ENCODE assay signal across 8 mouse cellular contexts in the genomic region with DNA sequence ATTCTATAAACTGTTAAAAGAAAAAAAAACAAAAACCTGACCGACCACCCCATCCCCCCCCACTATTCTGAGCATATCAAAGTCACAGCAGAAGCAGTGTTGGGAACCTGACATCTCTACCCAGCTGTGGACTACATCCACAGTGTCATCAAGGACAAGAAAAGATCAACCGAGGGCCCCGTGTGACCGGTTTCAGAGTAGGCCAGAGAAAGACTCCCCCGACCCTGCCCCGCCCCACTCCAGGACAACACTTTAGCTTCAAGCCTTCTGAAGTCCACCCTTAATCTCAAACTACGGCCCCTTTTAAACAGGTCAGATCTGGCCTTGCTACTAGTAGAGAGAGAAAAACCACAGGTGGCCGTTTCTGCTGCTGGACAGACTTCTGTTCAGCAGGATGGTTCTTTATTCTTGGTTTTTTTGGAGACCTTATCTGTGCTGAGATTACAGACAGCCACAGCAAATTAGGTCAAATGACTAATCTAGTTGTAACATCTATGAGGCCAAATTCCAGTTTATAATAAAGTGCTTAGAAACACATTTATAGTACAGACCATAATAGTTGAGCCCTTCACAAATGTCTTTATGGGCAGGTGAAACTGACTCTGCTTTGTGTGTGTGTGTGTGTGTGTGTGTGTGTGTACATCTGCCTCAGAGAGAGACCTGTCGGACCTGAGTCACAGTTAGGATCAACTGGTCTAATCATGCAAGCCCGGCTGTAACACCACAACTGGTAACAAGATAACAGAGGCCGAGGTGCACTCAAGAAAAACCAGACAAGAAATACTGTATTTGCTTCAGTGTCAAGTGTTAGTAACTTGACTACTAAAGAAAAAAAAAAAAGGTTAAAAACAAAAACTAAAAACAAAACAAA. TPM values are rescaled to one million over a fixed set of nuclear protein-coding genes. Genes with fewer than 3 reads are reported as not detected.
DNase-seq lines count a peak whose midpoint lies in the region; ATAC-seq lines count a peak whose summit lies in the region.

No protein-coding gene starts in this region.

- peak overlapping the region; percentile 100 for H3K4me3 ChIP-seq in lung, embryonic 16.5 days (ENCODE audit: low read length)
- peak overlapping the region; percentile 94 for H3K4me3 ChIP-seq in erythroblast, embryonic 14.5 days (replicated peaks)
- H3K4me3 ChIP-seq in intestine, embryonic 14.5 days (ENCODE audit: low read depth, low read length): peak overlapping the region; percentile 100
- peak overlapping the region; percentile 98 for H3K4me3 ChIP-seq in midbrain, embryonic 12.5 days

- H3K9me3 ChIP-seq in lung, embryonic 16.5 days (ENCODE audit: control insufficient read depth, low read length): no peaks in the 10 kb centered on the region
- H3K9me3 ChIP-seq in erythroblast, embryonic 14.5 days (ENCODE audit: control insufficient read depth, low read length): no peaks in the 10 kb centered on the region
- H3K9me3 ChIP-seq in intestine, embryonic 14.5 days (ENCODE audit: control insufficient read depth, low read length): no peaks in the 10 kb centered on the region
- H3K9me3 ChIP-seq in midbrain, embryonic 12.5 days: no peaks in the 10 kb centered on the region

- peaks cover 9% of the 10 kb centered on the region; the same call in 1 of the 2 replicates for H3K36me3 ChIP-seq in lung, embryonic 16.5 days (ENCODE audit: control insufficient read depth, insufficient read depth, low read length)
- peaks cover 50% of the 10 kb centered on the region for H3K36me3 ChIP-seq in erythroblast, embryonic 14.5 days (ENCODE audit: control insufficient read depth)
- H3K36me3 ChIP-seq in intestine, embryonic 14.5 days (ENCODE audit: control insufficient read depth, insufficient read depth, low read length): peaks cover 61% of the 10 kb centered on the region
- 0 out of 2 replicates have a peak, but pooled peaks cover 6% of the 10 kb centered on the region for H3K36me3 ChIP-seq in midbrain, embryonic 12.5 days

- peaks cover 35% of the 10 kb centered on the region for H3K4me1 ChIP-seq in lung, embryonic 16.5 days (replicated peaks; ENCODE audit: control insufficient read depth, insufficient read depth, low read length)
- peaks cover 82% of the 10 kb centered on the region for H3K4me1 ChIP-seq in erythroblast, embryonic 14.5 days (ENCODE audit: control insufficient read depth)
- H3K4me1 ChIP-seq in intestine, embryonic 14.5 days (replicated peaks; ENCODE audit: control insufficient read depth, insufficient read depth, low read length): peaks cover 42% of the 10 kb centered on the region
- H3K4me1 ChIP-seq in midbrain, embryonic 12.5 days: peaks cover 63% of the 10 kb centered on the region

- peak overlapping the region; percentile 59 for H3K27ac ChIP-seq in lung, embryonic 16.5 days (ENCODE audit: low read length)
- H3K27ac ChIP-seq in intestine, embryonic 14.5 days (ENCODE audit: low read depth): peak overlapping the region; percentile 80
- no peak overlapping the region for H3K27ac ChIP-seq in midbrain, embryonic 12.5 days (replicated peaks)

- no peaks in the 10 kb centered on the region for H3K27me3 ChIP-seq in lung, embryonic 16.5 days (ENCODE audit: control insufficient read depth, insufficient read depth, low read depth, low read length)
- no peaks in the 10 kb centered on the region for H3K27me3 ChIP-seq in erythroblast, embryonic 14.5 days (ENCODE audit: control insufficient read depth)
- no peaks in the 10 kb centered on the region for H3K27me3 ChIP-seq in intestine, embryonic 14.5 days (replicated peaks; ENCODE audit: control insufficient read depth, insufficient read depth, low read length)
- H3K27me3 ChIP-seq in midbrain, embryonic 12.5 days: no peaks in the 10 kb centered on the region

- DNase-seq in lung, postnatal 14 days: no peak
- DNase-seq in intestine, embryonic 14.5 days (ENCODE audit: low spot score): no peak
- DNase-seq in thymus, postnatal 25 days: no peak

- ATAC-seq in lung, embryonic 16.5 days (ENCODE audit: low read depth): no peak
- no peak for ATAC-seq in intestine, embryonic 14.5 days (replicated peaks; ENCODE audit: low FRiP score, low TSS enrichment, low read depth)
- ATAC-seq in midbrain, embryonic 12.5 days (ENCODE audit: low FRiP score, low read depth): no peak
- ATAC-seq in inflammation-experienced regulatory T-cells, adult 6 months: no peak
- no peak for ATAC-seq in monocyte, adult 5-6 weeks (replicated peaks; ENCODE audit: insufficient number of reproducible peaks, low FRiP score, low TSS enrichment, poor library complexity, severe bottlenecking)

- H3K9ac ChIP-seq in lung, embryonic 16.5 days (ENCODE audit: low read length): peak overlapping the region; percentile 100
- H3K9ac ChIP-seq in intestine, embryonic 14.5 days (ENCODE audit: low read length): peak overlapping the region; percentile 100
- peak overlapping the region; percentile 43 for H3K9ac ChIP-seq in midbrain, embryonic 12.5 days (replicated peaks)

- H3K4me2 ChIP-seq in lung, embryonic 16.5 days (ENCODE audit: low read depth, low read length): peak overlapping the region; percentile 94
- H3K4me2 ChIP-seq in intestine, embryonic 14.5 days (ENCODE audit: low read length): peak overlapping the region; percentile 95
- peak overlapping the region; percentile 95 for H3K4me2 ChIP-seq in midbrain, embryonic 12.5 days (replicated peaks)

- WGBS in lung, embryonic 16.5 days: 4% methylated on average over 11 of the region's 11 CpGs
- WGBS in intestine, embryonic 14.5 days: 8% methylated on average over 11 of the region's 11 CpGs
- WGBS in midbrain, embryonic 12.5 days: 30% methylated on average over 11 of the region's 11 CpGs

RNA-seq across cellular contexts. Expression of gene Irf2bp2, which starts 4.9 kb away (rescaled TPM):
- polyA plus RNA-seq in lung, embryonic 16.5 days (2015; fragmentation: Nextera tagmentation; extraction: Ambion mirVana): 11.7 and 12.8 TPM in 2 replicates
- 1.2 and 1.3 TPM in 2 replicates for polyA plus RNA-seq in erythroblast, embryonic 14.5 days (2012)
- 11.3 and 11.5 TPM in 2 replicates for polyA plus RNA-seq in intestine, embryonic 14.5 days (2014; fragmentation: Nextera tagmentation; extraction: Ambion mirVana)
- 7.5 and 7.7 TPM in 2 replicates for polyA plus RNA-seq in midbrain, embryonic 12.5 days (2016; fragmentation: Nextera tagmentation; extraction: Ambion mirVana)
- polyA plus RNA-seq in inflammation-experienced regulatory T-cells, adult 6 months (2017; shearing (Covaris generic)): 10 to 100 TPM; 16.7 to 25.3 (median 24.5) TPM
- 41.2 to 53.3 TPM (median 48.5 TPM) in 3 replicates for total RNA-seq in monocyte, adult 5-6 weeks (2017)

Comparison
In these comparisons a context has a peak if more than half of its experiments do, and no peak if none do; other contexts are left out.
1. H3K9ac ChIP-seq: peak in every context shown above with its lines; median percentile 100 in lung, embryonic 16.5 days; 100 in intestine, embryonic 14.5 days; 43 in midbrain, embryonic 12.5 days.